Mouse (Mus musculus) lung, postnatal 0 days (tissue): ENCODE data around the gene Trim46.

ENCODE experiments used
- CTCF ChIP-seq: IDR thresholded peaks from 2 replicates; pipeline ENCODE4 v1.5.1; 2016; ENCODE audit warnings: antibody characterized with exemption, mild to moderate bottlenecking
- EP300 ChIP-seq: IDR thresholded peaks from 2 replicates; pipeline ENCODE4 v1.6.1; 2016; ENCODE audit warnings: antibody characterized with exemption, mild to moderate bottlenecking, control low read depth

GRCm38 (mm10) chr3:89231345-89231744 lies 14.8 kb downstream of the Trim46 start:
- TF ChIP-seq EP300 = no peak
- TF ChIP-seq CTCF = no peak
